Mouse (Mus musculus) stomach, embryonic 14.5 days (tissue): ENCODE measurements around the gene Pde4d. TPM values are rescaled to one million over a fixed set of nuclear protein-coding genes. Genes with fewer than 3 reads are reported as not detected.

Experiments used
- ATAC-seq: fragments of 200-750 bp; cut with Nextera tagmentation; 2 replicates; pipeline ENCODE4 v1.8.0; 2017; ENCODE audit warnings: low read depth, moderate TSS enrichment; ENCODE audit not compliant: insufficient number of reproducible peaks, insufficient read depth, low FRiP score
- H3K27ac ChIP-seq: fragments of 300-500 bp; sonication (generic); 2 replicates; pipeline ENCODE4 v1.5.1; 2014; ENCODE audit warnings: mild to moderate bottlenecking, low read length, moderate library complexity, mixed read lengths
- H3K27me3 ChIP-seq: fragments of 300-500 bp; sonication (generic); 2 replicates; pipeline ENCODE4 v1.6.1; 2014; ENCODE audit warnings: low read length, control low read depth, mixed read lengths; ENCODE audit not compliant: control insufficient read depth, insufficient read depth
- H3K36me3 ChIP-seq: fragments of 300-500 bp; sonication (generic); 2 replicates; pipeline ENCODE4 v1.6.1; 2014; ENCODE audit warnings: mild to moderate bottlenecking, control low read depth, low read length, moderate library complexity, mixed read lengths; ENCODE audit not compliant: control insufficient read depth, insufficient read depth
- H3K4me1 ChIP-seq: fragments of 300-500 bp; sonication (generic); 2 replicates; pipeline ENCODE4 v1.6.1; 2014; ENCODE audit warnings: low read length, control low read depth, mixed read lengths; ENCODE audit not compliant: control insufficient read depth, insufficient read depth
- H3K4me2 ChIP-seq: fragments of 300-500 bp; sonication (generic); replicated peaks from 2 replicates; pipeline ENCODE4 v1.6.1; 2014; ENCODE audit warnings: low read depth, low read length, control low read depth
- H3K4me3 ChIP-seq: fragments of 300-500 bp; sonication (generic); 2 replicates; pipeline ENCODE4 v1.5.1; 2014; ENCODE audit warnings: low read depth, low read length, control low read depth
- H3K9ac ChIP-seq: fragments of 300-500 bp; sonication (generic); replicated peaks from 2 replicates; pipeline ENCODE4 v1.6.1; 2014; ENCODE audit warnings: low read depth, mild to moderate bottlenecking, control low read depth, low read length, moderate library complexity, mixed read lengths
- H3K9me3 ChIP-seq: fragments of 300-500 bp; sonication (generic); 2 replicates; pipeline ENCODE4 v1.6.1; 2016; ENCODE audit warnings: low read depth, low read length, control low read depth; ENCODE audit not compliant: control insufficient read depth
- WGBS: fragments of 180-500 bp; shearing (Covaris S2); extraction: QIAGEN DNeasy Blood & Tissue Kit; methylation state at CpG from one replicate; pipeline ENCODE4 v1.1.7; 2014; 5-methylcytosine and 5-hydroxymethylcytosine counted together
- polyA plus RNA-seq: library from polyadenylated mRNA; unstranded; fragments of >200 nt; fragmentation: Nextera tagmentation; extraction: Ambion mirVana; gene quantifications from 2 replicates; pipeline ENCODE4 v1.2.1, GENCODE M21; 2014

Pde4d gene
- polyA plus RNA-seq, 1 experiment from 2014 or later, result 29.3 TPM

DNA sequence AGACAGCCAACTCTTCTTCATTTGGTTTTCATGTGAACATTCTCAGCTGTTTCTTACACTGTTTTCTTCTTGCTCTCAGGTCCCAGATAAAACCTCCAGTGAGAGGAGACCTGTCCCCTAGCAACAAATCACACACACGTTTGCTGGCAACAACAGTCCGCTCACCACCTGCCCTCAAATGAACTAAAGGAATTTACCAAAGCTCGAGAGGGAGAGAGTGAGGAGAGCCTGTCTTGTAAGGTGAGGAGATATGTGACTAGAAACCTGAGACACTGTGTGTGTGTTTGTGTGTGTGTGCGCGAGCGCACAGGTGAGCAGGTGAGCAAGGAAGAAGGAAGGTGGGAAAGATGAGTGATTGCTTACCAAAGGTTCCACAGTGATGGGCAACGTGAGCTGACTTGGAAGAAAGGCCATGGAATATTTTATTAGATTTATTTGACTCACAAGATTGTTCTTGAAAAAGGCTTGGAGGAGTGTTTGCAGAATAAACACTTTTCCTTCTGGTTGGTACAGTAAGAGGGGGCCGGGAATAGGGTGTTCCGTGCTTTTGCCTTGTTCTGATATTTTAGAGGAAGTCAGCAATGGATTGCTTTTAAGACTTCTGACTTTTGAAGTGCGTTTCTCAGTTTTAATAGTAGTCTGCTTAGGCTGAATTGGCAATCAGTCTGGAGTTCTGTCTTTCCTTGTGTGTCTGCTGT is 204.4 kb downstream of the Pde4d start:
- H3K4me1 ChIP-seq, result no peaks in the 10 kb centered on the region
- 56% methylated on average over 10 of the region's 10 CpGs for WGBS
- H3K27me3 ChIP-seq, result no peaks in the 10 kb centered on the region
- H3K9me3 ChIP-seq, result no peaks in the 10 kb centered on the region
- no peak overlapping the region for H3K9ac ChIP-seq
- H3K27ac ChIP-seq, result no peak overlapping the region
- H3K36me3 ChIP-seq, result no peaks in the 10 kb centered on the region
- ATAC-seq, result no peak
- H3K4me3 ChIP-seq, result no peak overlapping the region
- H3K4me2 ChIP-seq, result no peak overlapping the region

DNA sequence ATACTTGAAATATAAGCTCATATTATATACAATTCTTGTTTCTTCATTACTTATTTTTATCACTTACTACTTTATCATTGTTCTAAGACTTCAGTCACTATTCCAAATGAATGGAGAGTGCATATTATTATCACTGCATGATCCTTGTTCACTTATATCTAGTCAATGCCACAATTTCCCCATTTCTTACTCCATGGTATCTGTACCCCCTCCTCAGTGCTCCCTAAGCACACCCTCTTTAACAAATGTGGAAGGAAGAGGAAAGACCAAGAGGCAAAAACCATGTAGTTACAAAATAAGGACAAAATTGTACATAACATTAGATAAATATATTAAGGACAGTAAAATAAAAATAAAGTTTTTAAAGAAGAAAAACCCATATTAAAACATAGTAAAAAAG is 216.8 kb downstream of the Pde4d start:
- no peaks in the 10 kb centered on the region for H3K36me3 ChIP-seq
- no peak overlapping the region for H3K4me3 ChIP-seq
- no peaks in the 10 kb centered on the region for H3K27me3 ChIP-seq
- no peak overlapping the region for H3K4me2 ChIP-seq
- H3K9ac ChIP-seq, result no peak overlapping the region
- no peaks in the 10 kb centered on the region for H3K9me3 ChIP-seq
- no peak for ATAC-seq
- no peak overlapping the region for H3K27ac ChIP-seq
- no peaks in the 10 kb centered on the region for H3K4me1 ChIP-seq

DNA sequence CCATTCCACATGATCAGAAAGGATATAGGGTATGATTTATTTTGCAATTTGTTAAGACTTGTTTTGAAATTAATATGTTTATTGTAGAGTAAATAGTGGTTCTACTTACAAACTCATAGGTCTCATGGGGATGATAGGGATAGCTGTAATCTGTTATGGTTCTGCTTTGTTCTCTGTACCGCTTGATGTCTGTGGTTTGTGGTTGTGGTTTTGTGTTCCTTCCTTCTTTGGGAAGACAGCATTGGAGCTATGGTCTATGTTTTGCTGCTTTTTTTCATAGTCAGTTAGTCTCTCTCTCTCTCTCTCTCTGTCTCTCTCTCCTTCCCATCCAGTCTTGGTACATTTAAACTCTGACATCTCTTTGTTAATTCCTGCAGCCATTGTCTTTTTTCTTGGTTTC is 217.3 kb downstream of the Pde4d start:
- Histone ChIP-seq H3K4me1 (no peaks in the 10 kb centered on the region), H3K9me3 (no peaks in the 10 kb centered on the region), H3K36me3 (no peaks in the 10 kb centered on the region), H3K27ac (no peak overlapping the region), H3K4me2 (no peak overlapping the region), H3K9ac (no peak overlapping the region), H3K4me3 (no peak overlapping the region), H3K27me3 (no peaks in the 10 kb centered on the region)
- 93% methylated on average over 1 of the region's 1 CpGs for WGBS
- ATAC-seq, result no peak

DNA sequence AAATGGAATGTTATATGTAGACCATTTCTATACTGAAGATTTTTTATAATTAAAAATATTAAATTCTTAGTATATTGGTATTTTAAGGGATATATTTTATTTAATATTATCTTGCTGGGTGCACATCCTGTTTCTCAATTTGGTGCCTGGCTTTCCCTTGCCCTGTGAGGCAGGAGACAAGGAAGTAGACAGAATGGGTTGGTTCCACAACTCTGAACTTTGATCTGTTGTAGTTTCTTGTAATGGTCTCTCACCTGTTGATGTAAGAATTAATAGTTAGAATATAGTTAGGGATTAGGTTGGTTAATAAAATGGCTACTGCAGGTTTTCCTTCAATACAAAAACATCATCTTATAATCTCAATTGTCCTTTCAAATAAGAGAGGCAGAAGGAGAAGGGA is 227.3 kb downstream of the Pde4d start:
- H3K4me2 ChIP-seq, result no peak overlapping the region
- no peak overlapping the region for H3K27ac ChIP-seq
- no peaks in the 10 kb centered on the region for H3K27me3 ChIP-seq
- no peak overlapping the region for H3K4me3 ChIP-seq
- no peaks in the 10 kb centered on the region for H3K4me1 ChIP-seq
- H3K9ac ChIP-seq, result no peak overlapping the region
- no peaks in the 10 kb centered on the region for H3K36me3 ChIP-seq
- no peaks in the 10 kb centered on the region for H3K9me3 ChIP-seq
- no peak for ATAC-seq

DNA sequence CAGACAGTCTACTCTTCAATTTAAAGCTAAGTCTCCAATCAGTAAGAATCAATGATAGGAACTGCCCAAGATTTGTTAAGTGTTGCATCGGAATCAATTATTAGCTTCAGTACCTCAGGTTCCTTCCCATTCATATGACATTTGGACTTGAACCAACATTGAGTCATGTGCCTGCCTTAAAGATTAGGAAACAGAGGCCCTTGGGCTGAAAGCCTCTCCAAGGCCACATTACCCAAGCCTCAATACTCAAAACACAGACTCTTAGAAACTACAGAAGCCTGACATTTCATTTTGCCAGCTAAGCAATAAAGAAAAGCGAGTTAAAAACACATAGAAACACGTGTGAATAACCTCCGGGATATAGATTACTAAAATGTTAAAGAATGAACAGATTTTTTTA is 233.3 kb downstream of the Pde4d start:
- Histone ChIP-seq H3K27me3 (no peaks in the 10 kb centered on the region), H3K4me3 (no peak overlapping the region), H3K4me1 (no peaks in the 10 kb centered on the region), H3K36me3 (no peaks in the 10 kb centered on the region), H3K9me3 (no peaks in the 10 kb centered on the region), H3K9ac (no peak overlapping the region), H3K27ac (no peak overlapping the region), H3K4me2 (no peak overlapping the region)
- WGBS, result 86% methylated on average over 4 of the region's 4 CpGs
- ATAC-seq, result no peak

DNA sequence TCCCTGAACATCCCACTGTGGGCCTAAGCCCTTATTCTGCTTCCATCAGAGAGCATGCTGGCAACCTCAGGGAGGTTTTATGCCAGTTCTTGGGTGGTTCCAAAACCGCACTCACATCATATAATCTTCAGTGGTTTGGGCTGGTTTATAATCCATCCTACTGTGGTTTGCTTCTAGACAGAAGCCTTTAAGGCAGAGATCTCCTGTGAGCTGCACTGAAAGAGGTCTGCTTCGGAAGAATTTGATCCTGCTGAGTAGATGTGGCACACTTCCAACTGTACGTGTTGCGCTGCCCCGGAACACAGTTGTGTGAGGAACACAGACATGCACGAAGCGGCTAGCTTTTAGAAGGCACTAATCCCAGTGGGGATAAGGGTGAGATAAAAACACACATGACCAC is 236.1 kb downstream of the Pde4d start:
- H3K4me1 ChIP-seq, result no peaks in the 10 kb centered on the region
- no peaks in the 10 kb centered on the region for H3K27me3 ChIP-seq
- 75% methylated on average over 7 of the region's 7 CpGs for whole genome bisulfite sequencing
- H3K4me3 ChIP-seq, result no peak overlapping the region
- no peak overlapping the region for H3K9ac ChIP-seq
- no peaks in the 10 kb centered on the region for H3K36me3 ChIP-seq
- H3K9me3 ChIP-seq, result no peaks in the 10 kb centered on the region
- H3K27ac ChIP-seq, result no peak overlapping the region
- ATAC-seq, result no peak
- no peak overlapping the region for H3K4me2 ChIP-seq

DNA sequence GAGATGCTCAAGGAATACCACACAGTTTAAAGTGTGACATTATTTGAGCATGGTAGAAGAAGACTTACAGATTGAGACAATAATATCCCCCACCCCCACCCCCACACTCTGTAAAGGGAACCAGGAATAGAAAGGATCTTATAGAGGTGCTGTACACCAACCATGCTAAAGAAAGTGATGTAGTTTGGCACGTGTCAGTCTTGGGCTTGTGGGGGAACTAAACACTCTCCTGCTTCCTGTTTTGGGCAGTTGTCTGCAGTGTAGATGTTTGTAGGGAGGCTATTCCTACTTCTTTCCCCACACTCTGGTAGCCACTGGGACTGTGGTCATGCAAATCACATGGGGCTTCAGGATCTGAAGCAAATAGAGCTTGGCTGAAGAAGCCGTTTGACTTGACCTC is 236.5 kb downstream of the Pde4d start:
- no peak overlapping the region for H3K4me3 ChIP-seq
- no peak overlapping the region for H3K9ac ChIP-seq
- ATAC-seq, result no peak
- 72% methylated on average over 2 of the region's 2 CpGs for WGBS
- H3K4me1 ChIP-seq, result no peaks in the 10 kb centered on the region
- no peaks in the 10 kb centered on the region for H3K9me3 ChIP-seq
- H3K4me2 ChIP-seq, result no peak overlapping the region
- H3K27ac ChIP-seq, result no peak overlapping the region
- H3K36me3 ChIP-seq, result no peaks in the 10 kb centered on the region
- no peaks in the 10 kb centered on the region for H3K27me3 ChIP-seq

DNA sequence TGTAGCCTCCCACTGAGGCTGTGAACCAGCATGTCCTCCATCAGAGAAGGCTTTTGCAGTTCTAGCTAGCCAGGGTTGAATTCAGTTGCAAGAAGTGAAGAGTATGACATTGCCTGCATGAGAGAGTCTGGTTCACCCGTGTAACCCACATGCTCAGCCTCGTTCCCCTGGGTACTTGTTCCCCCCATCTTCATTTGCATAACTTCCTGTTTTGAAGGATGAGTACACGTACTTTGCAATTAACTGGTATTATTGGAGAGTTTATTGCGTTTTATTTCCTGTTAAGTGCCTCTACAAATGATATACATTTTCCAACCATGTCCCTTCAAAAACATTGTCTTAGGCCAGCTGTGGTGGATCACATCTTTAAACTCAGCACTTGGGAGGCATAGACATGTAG is 237.1 kb downstream of the Pde4d start:
- Histone ChIP-seq H3K9me3 (no peaks in the 10 kb centered on the region), H3K4me2 (no peak overlapping the region), H3K27me3 (no peaks in the 10 kb centered on the region), H3K27ac (no peak overlapping the region), H3K36me3 (no peaks in the 10 kb centered on the region), H3K4me3 (no peak overlapping the region), H3K9ac (no peak overlapping the region), H3K4me1 (no peaks in the 10 kb centered on the region)
- no peak for ATAC-seq
- 66% methylated on average over 4 of the region's 4 CpGs for WGBS

DNA sequence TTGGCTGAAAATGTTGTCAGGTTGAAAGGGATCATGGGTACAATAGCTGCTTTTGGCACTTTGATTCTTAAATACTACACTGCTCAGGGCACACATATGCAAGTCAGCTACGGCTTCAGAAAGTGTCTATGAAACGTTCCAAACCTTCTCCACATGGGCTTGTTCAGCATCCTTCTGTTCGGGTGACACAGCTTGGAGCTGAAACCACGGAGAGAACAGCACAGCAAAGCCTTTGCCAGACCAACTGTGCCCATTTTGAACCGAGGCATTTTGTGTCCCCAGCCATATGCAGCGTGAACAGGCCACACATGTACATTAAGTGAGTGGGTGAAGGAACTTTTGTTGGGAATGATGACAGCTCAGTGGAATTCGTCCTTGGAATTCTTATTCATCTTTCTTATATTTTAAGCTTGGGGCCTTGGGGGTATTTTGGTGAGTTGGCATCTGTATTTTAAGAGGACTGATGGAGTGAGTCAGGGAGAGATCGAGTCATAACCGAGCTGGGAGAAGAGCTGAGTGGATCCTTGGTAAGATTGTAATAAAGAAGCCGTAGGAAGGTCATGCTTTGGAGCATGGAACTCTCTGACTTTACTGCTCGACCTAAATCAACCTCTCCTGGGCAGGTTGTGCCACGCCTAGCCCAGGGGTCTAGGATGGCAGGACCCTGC is 243.3 kb downstream of the Pde4d start:
- no peak overlapping the region for H3K9ac ChIP-seq
- ATAC-seq, result no peak
- H3K27me3 ChIP-seq, result no peaks in the 10 kb centered on the region

More for the DNA sequence above, 243.3 kb downstream of the Pde4d start:
- Histone ChIP-seq H3K36me3 (no peaks in the 10 kb centered on the region), H3K27ac (no peak overlapping the region), H3K4me3 (no peak overlapping the region), H3K4me1 (no peaks in the 10 kb centered on the region), H3K9me3 (no peaks in the 10 kb centered on the region), H3K4me2 (no peak overlapping the region)
- 83% methylated on average over 12 of the region's 12 CpGs for WGBS
